Mouse (Mus musculus): ENCODE measurements at regions not wholly inside any gene's neighbourhood (a gene's known extent, or its start where the extent isn't known, plus 50 kb on each side); places are given as distances from the start of the nearest gene placed in this dataset.

- no peak for TF ChIP-seq CTCF (IDR thresholded peaks at IDR 0.05; ENCODE audit: control insufficient read depth, insufficient read depth, insufficient replicate concordance, low read depth, low read length)
- TF ChIP-seq POLR2A (IDR thresholded peaks at IDR 0.05; ENCODE audit: control insufficient read depth, low read depth, low read length) = no peak
Observed at GRCm38 (mm10) chr7:145132506-145132905, 75.4 kb downstream of the 1810010D01Rik start.

All from testis, adult 2 months (tissue).